Mouse (Mus musculus) embryo, embryonic 10 days (tissue): ENCODE data around the gene Ttll1.

ENCODE experiments used
- DNase-seq: peaks from one replicate; pipeline ENCODE4 v3.0.0-alpha.2; 2015; ENCODE audit warnings: low spot score

The Ttll1 gene

DNA sequence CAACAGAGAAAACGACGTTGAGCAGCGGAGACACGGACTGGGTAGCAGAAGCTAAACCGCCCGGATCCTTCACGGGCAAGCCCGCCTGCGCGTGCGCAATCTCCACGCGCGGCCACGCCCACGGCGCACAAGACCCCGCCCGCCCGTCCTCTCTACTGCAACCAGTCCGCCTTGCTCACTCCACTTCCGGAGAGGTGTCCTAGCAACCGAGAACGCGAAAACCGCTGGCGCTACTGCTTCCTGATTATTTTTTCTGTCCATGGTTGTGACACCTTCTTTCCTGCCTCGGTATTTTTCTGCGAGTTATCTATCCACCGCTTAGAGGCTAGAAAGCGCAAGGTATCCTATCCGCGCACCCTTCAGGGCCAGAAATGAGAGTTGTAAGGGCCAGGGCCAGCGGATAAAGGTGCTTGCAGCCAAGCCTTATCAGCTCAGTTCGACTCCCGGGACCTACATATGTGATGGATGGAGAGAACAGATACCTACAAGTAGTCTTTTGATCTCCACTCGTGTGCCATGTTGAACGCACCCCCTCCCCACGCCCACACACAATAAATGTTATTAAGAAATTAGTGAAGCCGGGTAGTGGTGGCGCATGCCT lies at the start of gene Ttll1:
Ttll1 (minus strand) TSS at position 89 of the 601 bp plus-strand sequence.
- DNase-seq: peak; percentile 96

DNA sequence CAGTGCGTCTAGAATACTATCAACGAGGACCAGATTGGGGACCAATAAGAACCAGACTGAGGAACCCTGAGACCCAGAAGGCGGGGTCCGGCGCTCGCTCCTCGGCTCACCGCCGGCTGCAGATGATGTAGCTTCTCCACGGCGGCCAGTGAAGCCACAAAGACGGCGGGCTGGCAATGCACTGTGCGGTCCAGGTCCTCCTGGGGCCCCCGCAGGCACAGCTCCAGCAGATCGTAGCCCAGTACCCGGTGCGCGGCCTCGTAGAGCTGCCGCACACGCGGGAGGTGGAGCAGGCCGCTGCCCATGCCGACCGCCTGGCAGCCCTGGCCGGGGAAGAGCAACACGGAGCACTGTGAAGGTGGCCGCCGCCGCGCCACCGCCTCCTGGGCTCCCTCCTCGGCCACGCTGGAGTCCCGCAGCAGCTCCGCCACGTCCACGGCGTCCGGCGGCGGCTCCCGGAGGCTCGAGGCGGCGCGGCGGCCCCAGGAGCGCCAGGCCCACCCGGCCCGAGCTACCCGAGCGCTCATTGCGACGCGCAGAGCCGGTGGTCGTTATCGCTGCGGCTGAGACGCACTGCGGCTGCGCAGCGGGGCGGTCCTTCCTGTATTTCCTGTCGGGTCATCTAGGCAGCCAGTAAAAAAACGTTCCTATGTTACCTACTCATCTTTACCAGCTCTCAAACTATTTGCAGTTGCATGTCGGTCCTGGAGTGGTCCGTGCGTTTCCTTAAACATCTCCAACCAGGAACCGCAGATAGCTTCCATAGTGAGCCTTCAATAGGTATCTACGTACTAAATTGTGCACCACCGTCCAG lies 44.7 kb upstream of the Ttll1 start:
- DNase-seq: peak; percentile 97

DNA sequence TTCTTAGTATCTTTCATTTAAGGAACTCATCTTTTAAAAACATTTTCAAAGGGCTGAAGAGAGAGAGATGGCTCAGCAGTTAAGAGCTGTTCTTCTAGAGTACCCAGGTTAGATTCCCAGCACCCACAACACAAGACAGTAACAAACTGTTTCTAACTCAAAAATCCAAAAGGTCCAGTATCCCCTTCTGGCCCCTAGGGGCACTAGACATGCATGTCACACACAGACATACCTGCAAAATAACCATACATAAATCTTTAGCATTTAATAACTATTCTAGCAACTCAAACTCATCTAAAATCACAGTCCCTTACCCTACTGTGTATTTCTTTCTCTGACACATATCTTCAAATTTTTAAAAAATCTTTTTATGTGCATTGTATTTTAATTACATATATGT lies 43.1 kb upstream of the Ttll1 start:
- DNase-seq: no peak

DNA sequence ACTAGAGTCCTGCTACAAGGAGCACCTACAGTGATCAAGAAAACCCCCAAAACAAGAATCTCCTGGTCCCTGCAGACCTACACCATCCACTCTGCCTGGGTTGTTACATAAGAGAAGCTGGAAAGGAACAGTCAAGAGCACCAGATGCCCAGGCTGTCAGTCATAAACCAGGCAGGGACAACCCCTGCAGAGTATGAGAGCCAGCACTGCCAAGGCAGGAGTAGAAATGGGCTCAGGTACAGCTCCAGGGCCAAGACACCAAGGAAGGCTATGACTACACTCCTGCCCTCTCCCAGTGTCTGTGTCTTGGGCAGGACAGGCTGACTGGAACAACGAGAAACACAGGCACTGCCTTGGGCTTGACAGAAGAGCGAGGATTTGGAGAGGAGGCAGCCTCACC lies 39.4 kb upstream of the Ttll1 start:
- no peak for DNase-seq

- DNase-seq: no peak
Measured at GRCm38 (mm10) chr15:83547144-83547543, 36.5 kb upstream of the Ttll1 start.

DNA sequence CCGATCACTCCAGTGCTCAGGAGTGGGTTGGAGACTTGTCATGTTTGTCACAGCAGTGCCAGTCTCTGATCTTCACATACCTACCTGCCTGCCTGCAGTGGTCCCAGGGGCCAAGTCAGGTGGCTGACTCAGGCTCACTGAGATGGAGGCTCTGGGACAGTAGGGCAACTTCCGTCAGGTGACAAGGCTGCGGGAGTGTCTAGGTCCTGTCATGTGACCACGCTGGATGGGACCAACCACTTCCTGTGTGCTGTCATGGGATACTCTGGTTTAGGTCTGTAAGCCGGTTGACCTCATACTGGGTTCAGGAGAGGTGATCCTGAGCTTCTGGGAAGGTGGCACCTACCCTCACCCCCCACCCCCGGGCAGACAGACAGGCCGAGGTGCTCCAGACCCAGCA lies 35.3 kb upstream of the Ttll1 start:
- no peak for DNase-seq

DNA sequence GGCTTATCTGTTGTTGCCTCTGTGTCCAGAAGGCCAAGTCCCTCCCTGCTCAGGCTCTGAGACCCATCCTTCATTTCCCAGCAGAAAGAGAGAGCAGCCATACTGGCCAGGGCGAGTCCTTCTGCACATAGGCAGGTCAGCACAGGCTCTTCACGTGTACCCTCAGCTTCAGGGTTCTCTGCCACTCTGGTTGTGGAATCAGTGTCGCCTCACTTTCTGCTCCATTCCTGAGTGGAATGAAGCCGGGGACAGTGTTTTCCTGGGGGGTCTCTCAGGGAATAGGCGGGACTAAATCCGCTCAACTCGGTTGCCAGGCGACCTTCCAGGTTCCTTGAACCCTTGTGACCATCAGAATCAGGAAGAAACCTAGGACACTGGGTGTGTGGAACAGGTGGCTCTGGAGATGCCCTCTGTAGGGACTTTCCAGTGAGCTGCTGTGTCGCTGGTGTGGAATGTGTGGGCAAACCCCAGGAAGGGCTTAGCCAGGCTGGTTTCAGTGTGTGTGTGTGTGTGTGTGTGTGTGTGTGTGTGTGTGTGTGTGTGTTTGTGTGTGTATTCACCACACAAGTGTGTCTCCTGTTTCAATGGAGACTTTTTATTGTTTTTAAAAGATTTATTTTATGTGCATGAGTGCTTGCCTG lies 31.1 kb upstream of the Ttll1 start:
- no peak for DNase-seq

GRCm38 (mm10) chr15:83539905-83540304 lies 29.2 kb upstream of the Ttll1 start:
- DNase-seq: no peak

- DNase-seq: no peak
Measured at GRCm38 (mm10) chr15:83538855-83539254, 28.2 kb upstream of the Ttll1 start.

GRCm38 (mm10) chr15:83535890-83536231 lies 25.2 kb upstream of the Ttll1 start:
- DNase-seq: no peak

GRCm38 (mm10) chr15:83534960-83535889 lies 24.5 kb upstream of the Ttll1 start:
- no peak for DNase-seq

GRCm38 (mm10) chr15:83532606-83533005 lies 21.9 kb upstream of the Ttll1 start:
- no peak for DNase-seq

DNA sequence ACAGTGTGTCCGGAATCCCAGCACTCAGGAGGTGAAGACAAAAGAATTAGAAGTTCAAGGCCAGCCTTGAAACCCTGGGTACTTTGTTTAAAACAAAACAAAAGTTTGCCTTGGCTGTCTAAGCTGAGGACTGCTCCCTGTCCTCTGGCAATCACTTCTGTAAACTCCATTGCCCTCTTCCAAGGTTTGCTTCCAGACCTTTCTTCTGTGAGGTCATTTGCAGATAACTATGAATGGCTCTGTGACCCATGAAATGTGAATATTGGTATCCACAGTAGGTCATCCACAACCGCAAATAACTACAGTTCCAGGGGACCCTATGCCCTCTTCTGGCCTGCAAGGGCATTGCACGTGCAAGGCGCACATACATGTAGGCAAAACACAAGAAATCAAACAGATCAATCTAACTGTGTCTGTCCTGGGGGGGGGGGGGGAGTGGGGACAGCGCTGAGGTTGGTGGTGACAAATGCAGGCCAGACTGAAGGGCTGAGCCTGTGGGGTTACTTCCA lies 21.3 kb upstream of the Ttll1 start:
- no peak for DNase-seq

DNA sequence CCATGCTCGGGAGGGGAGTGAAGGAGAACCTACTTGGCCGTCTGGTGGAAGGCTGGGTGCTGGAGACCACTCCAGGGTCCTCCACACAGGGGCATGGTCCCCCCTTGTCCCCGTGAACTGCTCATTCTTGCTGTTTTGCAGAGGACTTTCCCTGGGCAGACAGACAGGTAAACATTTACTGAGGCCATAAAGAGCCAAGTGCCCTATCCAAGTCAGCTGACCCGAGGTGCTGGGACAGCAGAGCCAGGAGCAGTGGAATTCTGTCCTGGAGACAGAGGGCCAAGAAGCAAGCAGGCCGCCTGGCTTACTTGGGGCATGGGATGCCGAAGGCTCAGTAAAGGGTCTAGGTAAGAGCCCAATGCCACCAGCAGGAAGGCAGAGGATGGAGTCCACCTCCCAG lies 20.0 kb upstream of the Ttll1 start:
- DNase-seq: no peak

GRCm38 (mm10) chr15:83530233-83530632 lies 19.5 kb upstream of the Ttll1 start:
- no peak for DNase-seq

DNA sequence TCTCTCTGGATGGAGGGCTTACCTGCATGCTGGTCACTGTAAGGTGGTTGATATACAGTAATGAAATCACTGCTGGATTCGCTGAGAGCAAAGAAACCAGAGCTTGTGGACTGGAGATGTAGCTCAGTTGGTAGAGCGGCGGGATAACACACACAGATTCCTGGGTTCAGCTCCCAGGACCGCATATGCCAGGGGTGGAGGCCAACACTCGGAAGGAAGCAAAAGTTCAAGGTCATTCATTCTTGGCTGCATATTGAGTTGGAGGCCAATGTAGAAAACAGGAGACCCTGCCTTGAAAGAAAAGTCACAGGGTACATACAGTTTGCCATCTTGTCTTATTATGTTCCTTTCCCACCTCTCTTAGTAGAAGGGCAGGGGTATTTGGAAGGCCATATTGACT lies 19.1 kb upstream of the Ttll1 start:
- DNase-seq: no peak

DNA sequence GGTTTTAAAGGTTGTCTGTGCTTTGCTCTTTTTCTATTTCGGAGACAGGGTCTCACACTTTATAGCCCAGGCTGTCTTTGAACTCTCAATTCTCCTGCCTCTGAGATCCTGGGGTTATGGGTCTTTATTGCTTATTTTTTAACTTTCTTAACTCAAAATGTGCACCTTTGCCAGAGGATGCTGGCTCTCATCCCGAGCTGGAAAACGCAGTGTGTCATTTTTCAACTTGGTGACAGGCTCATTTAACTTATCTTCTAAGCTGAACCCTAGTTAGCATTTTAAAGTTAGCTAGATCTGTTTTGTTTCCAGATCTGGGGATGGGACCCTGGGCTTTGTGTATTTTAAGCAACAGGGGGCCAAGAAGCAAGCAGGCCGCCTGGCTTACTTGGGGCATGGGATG lies 18.2 kb upstream of the Ttll1 start:
- DNase-seq: no peak

DNA sequence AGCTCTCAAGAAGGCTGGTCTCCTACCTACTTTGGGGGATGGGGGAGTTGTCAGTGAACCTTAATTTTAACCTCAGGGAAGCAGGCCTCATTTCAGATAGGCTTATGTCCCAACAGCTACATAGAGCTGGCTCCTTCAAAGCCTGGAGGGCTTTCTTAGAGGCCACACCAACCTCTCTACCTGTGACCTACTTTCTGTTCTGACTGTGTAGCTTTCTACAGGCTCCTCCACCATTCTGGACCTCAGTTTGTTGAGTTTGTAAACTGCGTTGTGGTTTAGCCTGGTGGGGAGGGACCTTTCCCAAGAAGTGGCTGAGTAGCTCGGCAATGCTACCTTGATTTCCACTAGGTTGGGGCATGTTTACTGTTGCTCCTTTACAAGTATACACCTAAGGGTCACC lies 17.1 kb upstream of the Ttll1 start:
- DNase-seq: no peak

- peak; percentile 27 for DNase-seq
Measured at GRCm38 (mm10) chr15:83527092-83527437, 16.4 kb upstream of the Ttll1 start.

DNA sequence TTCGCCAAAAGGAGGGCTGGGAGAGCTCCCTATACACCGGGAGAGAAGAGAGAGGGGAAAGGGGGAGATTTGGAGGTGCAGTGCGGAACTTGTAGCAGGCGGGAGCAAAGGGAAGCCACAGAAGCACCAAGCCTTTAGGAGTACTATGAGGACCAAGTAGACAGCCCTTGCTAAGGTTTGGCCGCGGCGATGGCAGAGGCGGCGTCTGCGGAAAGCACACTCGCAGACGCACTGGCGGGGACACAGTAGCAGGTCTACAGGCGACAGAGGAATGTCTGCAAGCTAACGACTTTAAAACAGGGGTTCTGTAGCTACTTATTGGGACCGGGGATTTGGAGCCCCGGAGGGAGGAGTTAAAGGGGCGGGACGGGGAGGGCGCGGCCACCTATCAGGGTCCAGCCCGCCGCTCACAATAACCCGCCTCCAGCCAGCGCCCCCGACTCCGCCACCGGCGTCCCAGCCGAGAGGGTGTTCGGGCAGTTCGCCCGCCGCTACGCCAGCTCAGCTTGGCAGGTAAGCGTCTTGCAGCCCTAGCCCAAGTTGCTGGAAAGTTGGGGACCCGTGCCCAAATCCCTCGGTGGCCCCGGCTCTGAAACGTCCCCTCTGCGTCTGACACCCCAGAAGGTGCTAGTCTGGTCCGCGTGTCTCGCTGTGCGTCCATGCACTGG lies 15.9 kb upstream of the Ttll1 start, which contains the start of gene Bik:
Bik (plus strand) TSS at position 439 of the 668 bp plus-strand sequence.
- peak; percentile 74 for DNase-seq

GRCm38 (mm10) chr15:83524333-83524729 lies 13.6 kb upstream of the Ttll1 start:
- DNase-seq: no peak
